Mouse (Mus musculus): ENCODE measurements around the gene Klhl20.

Klhl20 gene

GRCm38 (mm10) chr1:161130726-161131664 lies at the start of gene Klhl20:
Gene Klhl20 (minus strand): TSS chr1:161131511.
- WGBS = under 1% methylated on average over 41 of the region's 41 CpGs

- 57% methylated on average over 8 of the region's 8 CpGs for WGBS
These were observed 49.4 kb upstream of the Klhl20 start for GRCm38 (mm10) chr1:161180674-161181073.

DNA sequence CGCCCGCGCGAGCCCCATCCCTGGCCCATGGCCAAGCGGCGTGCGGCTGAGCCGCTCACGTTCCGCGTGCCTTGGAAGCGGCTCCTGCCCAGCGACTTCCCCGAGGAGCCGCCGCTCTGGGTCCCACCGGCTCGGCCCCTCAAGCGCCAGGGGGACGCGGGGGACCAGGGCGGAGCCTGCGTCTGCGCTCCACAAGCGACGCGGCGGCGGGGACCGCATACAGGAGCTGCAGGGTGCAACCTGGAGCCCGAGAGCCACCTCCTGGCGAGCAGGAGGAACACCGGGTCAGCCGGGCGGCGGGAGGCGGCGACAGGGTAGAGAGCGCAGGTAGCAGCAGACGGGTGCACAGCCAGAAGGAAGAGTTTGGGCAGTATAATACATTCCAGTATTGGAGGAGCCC lies 39.3 kb upstream of the Klhl20 start:
- under 1% methylated on average over 40 of the region's 40 CpGs for WGBS

DNA sequence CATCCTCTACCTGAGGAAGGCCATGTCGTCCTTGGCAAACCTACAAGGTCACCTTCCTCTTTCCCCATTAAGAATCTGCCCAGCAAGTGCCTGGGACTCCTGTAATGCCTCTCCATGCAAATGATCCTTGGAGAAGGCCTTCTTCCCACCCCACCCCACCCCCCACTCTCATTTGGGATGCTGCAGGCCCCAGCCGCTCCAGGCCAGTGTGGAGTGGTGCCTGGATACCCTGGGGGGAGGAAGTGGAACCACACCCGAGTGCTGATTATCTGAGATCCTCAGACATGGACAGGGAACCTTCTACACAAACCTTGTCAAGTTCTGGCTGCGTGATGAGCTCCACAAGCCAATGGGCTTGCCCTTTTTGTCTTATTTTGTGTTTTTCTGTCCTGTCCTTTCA lies 29.0 kb upstream of the Klhl20 start:
- 79% methylated on average over 4 of the region's 4 CpGs for WGBS

DNA sequence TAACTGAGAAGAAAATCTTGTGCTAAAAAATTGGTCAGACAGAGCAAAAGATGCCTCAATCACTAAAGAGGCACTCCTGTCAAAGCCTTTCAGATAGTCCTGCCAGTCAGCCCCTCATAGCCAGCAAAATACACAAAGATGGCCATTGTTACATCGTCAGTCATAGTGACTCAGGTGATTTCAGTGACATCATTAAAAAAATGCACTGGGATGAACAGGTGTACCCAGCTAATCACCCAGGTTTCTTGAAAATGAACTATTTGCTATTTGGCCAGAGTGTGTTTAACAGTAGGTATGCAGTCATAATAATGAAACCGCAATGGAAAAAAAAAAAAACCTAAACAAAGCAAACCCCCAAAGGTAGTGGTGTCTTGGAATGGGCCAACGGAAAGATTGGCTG lies 27.9 kb upstream of the Klhl20 start, which contains the start of gene Tex50:
Gene Tex50 (minus strand): TSS at position 101 of the 400 bp plus-strand sequence.
- WGBS = 90% methylated on average over 3 of the region's 3 CpGs

DNA sequence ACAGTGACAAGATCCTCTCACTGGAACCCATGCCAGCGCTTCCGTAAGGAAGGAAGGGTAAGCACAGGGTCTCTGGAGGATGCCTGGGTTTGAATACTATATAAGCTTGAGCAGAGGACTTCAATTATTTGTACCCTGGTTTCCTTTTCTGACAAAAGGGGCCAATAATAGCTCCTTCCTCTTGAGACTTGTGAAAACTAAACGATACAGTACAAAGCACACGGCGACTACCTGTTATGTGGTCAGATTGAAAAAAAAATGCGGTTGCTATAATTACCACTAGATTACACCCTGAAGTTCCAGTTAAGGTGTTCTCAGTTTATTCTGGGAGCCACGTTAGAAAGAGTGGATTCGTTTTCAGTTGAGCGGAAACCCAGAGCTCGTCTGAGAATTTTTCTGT lies 25.2 kb upstream of the Klhl20 start:
- WGBS = 74% methylated on average over 10 of the region's 10 CpGs

DNA sequence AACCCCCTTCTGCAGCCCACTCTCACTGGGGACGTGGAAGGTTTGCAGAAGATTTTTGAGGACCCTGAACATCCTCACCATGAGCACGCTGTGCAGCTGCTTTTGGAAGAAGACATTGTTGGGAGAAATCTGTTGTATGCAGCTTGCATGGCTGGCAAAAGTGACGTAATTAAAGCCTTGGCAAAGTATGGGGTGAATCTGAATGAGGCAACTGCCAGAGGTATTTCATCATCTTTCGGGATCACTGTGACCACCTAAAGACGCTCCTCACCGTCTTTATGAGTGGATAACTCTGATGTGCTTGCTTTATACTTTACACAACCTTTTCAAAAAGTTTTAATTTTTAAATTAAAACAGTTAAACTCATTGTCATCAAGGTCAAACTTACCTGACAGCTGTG lies 19.8 kb upstream of the Klhl20 start:
- 60% methylated on average over 6 of the region's 6 CpGs for WGBS

DNA sequence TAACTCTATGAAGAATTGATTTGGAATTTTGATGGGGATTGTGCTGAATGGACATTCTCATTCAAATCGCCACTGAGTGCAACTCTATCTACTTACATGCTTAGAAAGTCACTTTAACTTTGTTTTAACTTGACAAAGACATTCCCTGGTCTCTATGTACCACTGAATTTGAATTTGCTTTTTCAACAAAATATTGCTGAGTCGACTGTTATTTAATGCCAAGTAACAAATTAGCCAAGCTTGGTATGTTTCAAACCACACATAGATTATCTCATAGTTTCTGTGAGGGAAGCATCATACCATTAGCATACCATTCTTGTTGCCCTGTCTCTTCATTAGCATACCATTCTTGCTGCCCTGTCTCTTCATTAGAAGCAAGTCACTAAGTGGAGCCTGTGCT lies 16.6 kb upstream of the Klhl20 start:
- WGBS = 86% methylated on average over 2 of the region's 2 CpGs

DNA sequence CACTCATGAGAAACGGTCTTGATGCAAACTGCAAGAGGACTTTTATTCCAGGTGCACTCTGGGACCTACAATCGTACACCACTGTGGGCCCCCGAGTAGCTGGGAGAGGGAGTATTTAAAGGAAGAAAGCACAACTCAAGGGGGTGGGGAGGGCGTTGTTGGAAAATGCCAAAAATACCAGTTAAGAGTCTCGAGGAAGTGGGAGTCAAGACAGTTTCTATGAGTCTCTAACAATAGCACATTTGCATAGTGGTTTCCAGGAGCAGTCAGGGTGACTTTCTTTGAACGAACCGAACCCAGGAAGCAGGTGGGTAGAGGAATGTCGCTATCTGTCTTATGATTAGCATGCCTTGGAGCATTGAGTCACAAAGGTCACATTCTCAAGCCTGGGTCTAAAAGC lies 14.3 kb upstream of the Klhl20 start:
- 45% methylated on average over 8 of the region's 8 CpGs for WGBS

DNA sequence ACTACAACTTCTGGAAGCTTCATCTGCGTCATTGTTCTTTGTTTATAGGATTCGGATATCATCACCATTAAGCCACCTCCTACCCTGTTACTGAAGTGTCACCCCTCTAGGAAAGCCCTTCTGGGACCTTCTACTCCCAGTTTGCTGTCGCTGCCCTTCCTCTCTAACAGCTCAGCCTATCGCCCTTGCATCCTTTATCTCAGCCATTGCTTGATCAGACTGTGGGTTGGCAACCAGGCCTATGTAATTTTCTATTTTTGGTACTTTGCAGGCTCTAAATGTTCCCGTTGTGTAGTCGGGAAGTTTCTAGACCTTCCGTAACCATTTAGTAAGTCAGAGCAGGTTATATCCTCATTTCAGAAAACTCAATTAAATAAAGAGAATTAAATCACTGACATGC lies 11.9 kb upstream of the Klhl20 start:
- WGBS = 41% methylated on average over 7 of the region's 7 CpGs

- 4% methylated on average over 33 of the region's 33 CpGs for WGBS
These were observed 11.3 kb upstream of the Klhl20 start, which contains the start of gene Ankrd45 for GRCm38 (mm10) chr1:161142531-161143159. Gene Ankrd45 (plus strand): TSS chr1:161142691.

- 91% methylated on average over 9 of the region's 9 CpGs for WGBS
These were observed 8.9 kb upstream of the Klhl20 start for GRCm38 (mm10) chr1:161140026-161140762.

- WGBS = 90% methylated on average over 2 of the region's 2 CpGs
These were observed 8.2 kb upstream of the Klhl20 start for GRCm38 (mm10) chr1:161139496-161139895.

GRCm38 (mm10) chr1:161126461-161126860 lies 4.8 kb downstream of the Klhl20 start:
- WGBS = 88% methylated on average over 1 of the region's 1 CpGs

GRCm38 (mm10) chr1:161122661-161123418 lies 8.5 kb downstream of the Klhl20 start:
- WGBS = 93% methylated on average over 10 of the region's 10 CpGs

- 77% methylated on average over 8 of the region's 8 CpGs for WGBS
These were observed 22.1 kb downstream of the Klhl20 start for GRCm38 (mm10) chr1:161109216-161109615.

DNA sequence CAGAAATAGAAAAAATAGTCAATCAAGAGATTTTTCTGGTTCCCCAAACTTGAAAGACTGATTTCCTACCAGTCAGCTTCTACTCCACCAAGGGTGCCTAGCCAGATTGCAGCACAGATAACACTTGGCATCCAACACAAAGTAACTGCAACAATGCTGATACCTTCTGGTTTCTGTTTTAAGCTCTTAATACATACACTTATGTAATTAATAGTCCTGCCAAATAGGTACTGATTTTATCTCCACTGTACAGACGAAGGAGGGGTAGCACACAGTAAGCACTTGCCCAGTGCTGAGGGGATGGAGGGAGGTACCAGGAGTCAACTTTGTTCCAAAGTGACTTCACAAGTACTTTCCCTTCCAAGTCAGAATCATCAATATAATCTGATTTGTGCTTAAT lies 27.5 kb downstream of the Klhl20 start:
- 83% methylated on average over 1 of the region's 1 CpGs for WGBS

GRCm38 (mm10) chr1:161099721-161100405 lies 31.4 kb downstream of the Klhl20 start:
- 90% methylated on average over 4 of the region's 4 CpGs for WGBS

- 94% methylated on average over 3 of the region's 3 CpGs for WGBS
These were observed 54.1 kb downstream of the Klhl20 start for GRCm38 (mm10) chr1:161077243-161077642.

- 88% methylated on average over 6 of the region's 6 CpGs for WGBS
These were observed 55.1 kb downstream of the Klhl20 start for GRCm38 (mm10) chr1:161076238-161076637.

DNA sequence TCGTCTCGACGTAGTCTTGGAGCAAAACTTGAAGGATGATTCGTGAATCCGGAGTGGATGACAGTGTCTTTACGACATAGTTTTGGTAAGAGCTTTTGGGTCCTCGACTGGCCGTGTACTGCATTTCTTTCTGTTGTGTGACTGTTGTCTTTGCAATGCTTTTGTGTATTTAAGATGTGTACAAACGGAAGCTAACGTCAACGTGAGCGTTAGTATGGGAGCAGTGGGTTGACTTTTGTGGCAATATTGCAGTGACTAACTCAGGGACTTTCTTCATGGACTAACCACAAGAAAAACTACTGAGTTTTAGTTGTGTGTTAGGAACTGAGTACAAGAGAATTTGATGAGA lies 60.1 kb downstream of the Klhl20 start:
- under 1% methylated on average over 12 of the region's 12 CpGs for WGBS
